Mouse (Mus musculus) olfactory bulb, adult 2 months (tissue): ENCODE data around the gene Klhdc7b.

Experiments used
- CTCF ChIP-seq: fragments of 200-500 bp; IDR thresholded peaks from 2 replicates; pipeline ENCODE4 v1.5.1; 2012; ENCODE audit warnings: low read depth, mild to moderate bottlenecking, low read length, moderate library complexity; ENCODE audit not compliant: insufficient read depth
- POLR2A ChIP-seq: fragments of 200-500 bp; IDR thresholded peaks from 2 replicates; pipeline ENCODE4 v1.6.1; 2012; ENCODE audit warnings: mild to moderate bottlenecking, low read depth, low read length, moderate library complexity; ENCODE audit not compliant: insufficient read depth

GRCm38 (mm10) chr15:89373027-89373761 is 11.5 kb upstream of the Klhdc7b start:
- TF ChIP-seq CTCF (peak; percentile 56), POLR2A (no peak; the same call in 1 of the 2 replicates)
